Mouse (Mus musculus) fibroblast of lung, adult 2 months (primary cell): ENCODE measurements around the gene BC100530.
"Not testable (repeated sequence)": the region's sequence is repeated elsewhere in the genome, so short reads cannot be mapped to it uniquely, and the experiment has no call there.

ENCODE experiments used
- DNase-seq: peaks from one replicate; pipeline ENCODE4 v3.0.0-alpha.2; 2011; ENCODE audit warnings: low read depth

The BC100530 gene

GRCm38 (mm10) chr16:36367648-36368047 is at the start of gene BC100530:
Gene BC100530, minus strand, starts transcription at chr16:36367748.
- not testable (repeated sequence) for DNase-seq

- no peak for DNase-seq
These were observed 40.8 kb upstream of the BC100530 start, which contains the start of gene Stfa2 for GRCm38 (mm10) chr16:36408357-36408756. Gene Stfa2, minus strand, starts transcription at chr16:36408457.

- no peak for DNase-seq
These were observed 21.5 kb upstream of the BC100530 start for GRCm38 (mm10) chr16:36389060-36389459.

DNA sequence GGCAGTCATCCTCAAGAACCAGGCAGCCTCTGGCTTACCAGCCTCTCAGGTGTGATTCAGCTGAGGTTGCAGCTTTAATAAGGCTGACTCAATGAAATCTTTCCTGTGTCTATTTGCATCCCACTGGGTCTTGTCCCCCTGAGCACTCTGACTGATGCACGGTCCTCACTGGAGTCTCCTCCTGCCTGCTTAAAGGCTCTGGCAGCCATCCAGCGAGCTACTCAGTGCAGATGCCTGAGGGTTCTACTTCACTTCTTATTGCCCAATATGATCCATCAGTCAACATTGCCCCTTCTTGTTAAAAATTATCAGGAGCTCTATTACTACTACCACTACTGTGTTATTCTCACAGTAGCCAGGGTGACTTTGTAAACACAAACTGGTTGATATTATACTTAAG is 30.4 kb downstream of the BC100530 start:
- DNase-seq: no peak

GRCm38 (mm10) chr16:36334232-36334631 is 33.3 kb downstream of the BC100530 start, which contains the start of gene BC117090:
Gene BC117090, minus strand, starts transcription at chr16:36334332.
- no peak for DNase-seq

- DNase-seq: no peak
These were observed 48.3 kb downstream of the BC100530 start for GRCm38 (mm10) chr16:36319286-36319685.

DNA sequence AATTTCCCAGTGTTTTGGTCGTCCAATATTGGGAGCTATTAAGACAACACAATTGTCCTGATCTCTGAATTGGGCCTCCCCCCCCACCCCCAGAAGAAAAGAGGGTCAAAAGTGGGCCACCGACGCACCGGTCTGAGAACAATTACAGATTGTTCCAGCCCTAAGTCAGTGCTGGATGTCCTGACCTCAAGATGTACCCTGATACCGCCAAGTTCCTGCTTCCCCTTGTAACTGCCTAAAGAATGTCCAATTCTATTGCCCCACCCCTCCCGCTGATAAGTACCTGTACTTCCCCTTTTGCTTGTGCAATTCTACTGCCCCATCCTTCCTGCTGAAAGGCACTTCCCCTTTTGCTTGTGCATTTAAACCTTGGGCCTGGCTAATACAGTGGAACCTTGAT is 51.4 kb downstream of the BC100530 start:
- DNase-seq: not testable (repeated sequence)
